Mouse (Mus musculus) embryonic facial prominence, embryonic 14.5 days (tissue): ENCODE measurements around the gene Dvl2. TPM values are rescaled to one million over a fixed set of nuclear protein-coding genes. Genes with fewer than 3 reads are reported as not detected.
A peak's percentile ranks its signal among the peaks of the same experiment; 100 is the strongest.

Experiments
- ATAC-seq: fragments of 200-750 bp; cut with Nextera tagmentation; 2 replicates; pipeline ENCODE4 v1.8.0; 2017; ENCODE audit warnings: low read depth, moderate number of reproducible peaks, moderate TSS enrichment
- DNase-seq: peaks from one replicate; pipeline ENCODE4 v3.0.0-alpha.2; 2015; ENCODE audit warnings: low spot score
- H3K27ac ChIP-seq: fragments of 300-500 bp; sonication (generic); replicated peaks from 2 replicates; pipeline ENCODE4 v1.5.1; 2014; ENCODE audit warnings: low read depth, mild to moderate bottlenecking, low read length, moderate library complexity
- H3K27me3 ChIP-seq: fragments of 300-500 bp; sonication (generic); replicated peaks from 2 replicates; pipeline ENCODE4 v1.6.1; 2014; ENCODE audit warnings: low read length; ENCODE audit not compliant: control insufficient read depth, insufficient read depth
- H3K36me3 ChIP-seq: fragments of 300-500 bp; sonication (generic); 2 replicates; pipeline ENCODE4 v1.6.1; 2014; ENCODE audit warnings: low read length, mixed read lengths; ENCODE audit not compliant: control insufficient read depth, insufficient read depth
- H3K4me1 ChIP-seq: fragments of 300-500 bp; sonication (generic); 2 replicates; pipeline ENCODE4 v1.6.1; 2014; ENCODE audit warnings: antibody characterized with exemption, low read length; ENCODE audit not compliant: control insufficient read depth, insufficient read depth
- H3K4me2 ChIP-seq: fragments of 300-500 bp; sonication (generic); 2 replicates; pipeline ENCODE4 v1.6.1; 2014; ENCODE audit warnings: low read depth, mild to moderate bottlenecking, low read length, moderate library complexity, mixed read lengths
- H3K4me3 ChIP-seq: fragments of 300-500 bp; sonication (generic); 2 replicates; pipeline ENCODE4 v1.5.1; 2014; ENCODE audit warnings: low read depth, mild to moderate bottlenecking, low read length
- H3K9ac ChIP-seq: fragments of 300-500 bp; sonication (generic); 2 replicates; pipeline ENCODE4 v1.6.1; 2014; ENCODE audit warnings: low read depth, mild to moderate bottlenecking, low read length, moderate library complexity, mixed read lengths
- H3K9me3 ChIP-seq: fragments of 300-500 bp; sonication (generic); 2 replicates; pipeline ENCODE4 v1.6.1; 2016; ENCODE audit warnings: low read length; ENCODE audit not compliant: control insufficient read depth
- WGBS: fragments of 180-500 bp; shearing (Covaris S2); extraction: QIAGEN DNeasy Blood & Tissue Kit; methylation state at CpG from one replicate; pipeline ENCODE4 v1.1.7; 2014; 5-methylcytosine and 5-hydroxymethylcytosine counted together
- polyA plus RNA-seq: library from polyadenylated mRNA; unstranded; fragments of >200 nt; fragmentation: Nextera tagmentation; extraction: Ambion mirVana; gene quantifications from 2 replicates; pipeline ENCODE4 v1.2.1, GENCODE M21; 2014

The Dvl2 gene
- polyA plus RNA-seq, 1 experiment from 2014 or later: 30.8 TPM

- no peak overlapping the region for H3K27ac ChIP-seq
- H3K4me2 ChIP-seq: no peak overlapping the region
- 89% methylated on average over 8 of the region's 8 CpGs for WGBS
- no peaks in the 10 kb centered on the region for H3K27me3 ChIP-seq
- H3K36me3 ChIP-seq: peaks cover 55% of the 10 kb centered on the region
- DNase-seq (no peak), ATAC-seq (no peak)
- H3K4me1 ChIP-seq: peaks cover 15% of the 10 kb centered on the region
- H3K9ac ChIP-seq: no peak overlapping the region
- H3K4me3 ChIP-seq: no peak overlapping the region
- no peaks in the 10 kb centered on the region for H3K9me3 ChIP-seq
Measured at GRCm38 (mm10) chr11:69984431-69984830, 16.0 kb upstream of the Dvl2 start.

DNA sequence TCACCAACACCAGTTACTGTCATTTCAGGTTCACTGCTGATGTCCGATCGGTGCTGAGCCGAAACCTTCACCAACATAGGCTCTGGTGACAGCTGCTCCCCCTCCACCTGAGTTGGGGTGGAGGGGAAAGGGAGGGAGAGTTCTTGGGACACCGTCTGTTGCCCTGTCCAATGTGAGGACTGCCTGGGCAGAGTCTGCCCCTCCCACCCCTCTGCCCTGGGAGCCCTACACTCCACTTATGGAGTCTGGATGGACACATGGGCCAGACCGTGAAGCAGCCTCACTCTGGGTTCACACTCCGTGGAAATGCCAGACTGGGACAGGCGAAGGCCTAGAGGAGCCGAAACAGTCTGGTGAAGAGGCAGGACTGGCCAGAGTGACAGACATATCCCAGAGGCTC, 10.4 kb upstream of the Dvl2 start:
- WGBS: 88% methylated on average over 8 of the region's 8 CpGs
- Histone ChIP-seq H3K4me2 (no peak overlapping the region), H3K4me3 (no peak overlapping the region), H3K27ac (peak overlapping the region; percentile 92), H3K9ac (no peak overlapping the region), H3K9me3 (no peaks in the 10 kb centered on the region), H3K27me3 (no peaks in the 10 kb centered on the region), H3K36me3 (peaks cover 71% of the 10 kb centered on the region), H3K4me1 (peaks cover 11% of the 10 kb centered on the region)
- ATAC-seq: no peak
- DNase-seq: no peak

- H3K4me2 ChIP-seq: peak within 1 kb of the TSS; percentile 85
- H3K4me3 ChIP-seq: peak within 1 kb of the TSS; percentile 70
- peak within 1 kb of the TSS; percentile 85 for H3K9ac ChIP-seq
- no peaks in the 10 kb centered on the region for H3K27me3 ChIP-seq
- peak; percentile 64 for ATAC-seq
- H3K9me3 ChIP-seq: no peaks in the 10 kb centered on the region
- peak within 1 kb of the TSS; percentile 92 for H3K27ac ChIP-seq
- peak; percentile 99 for DNase-seq
- under 1% methylated on average over 38 of the region's 40 CpGs for WGBS
- peaks cover 62% of the 10 kb centered on the region for H3K36me3 ChIP-seq
- peaks cover 11% of the 10 kb centered on the region for H3K4me1 ChIP-seq
Measured at GRCm38 (mm10) chr11:69990850-69991691, 9.3 kb upstream of the Dvl2 start, which contains the start of gene Gabarap. Gabarap (plus strand) TSS chr11:69991143.

DNA sequence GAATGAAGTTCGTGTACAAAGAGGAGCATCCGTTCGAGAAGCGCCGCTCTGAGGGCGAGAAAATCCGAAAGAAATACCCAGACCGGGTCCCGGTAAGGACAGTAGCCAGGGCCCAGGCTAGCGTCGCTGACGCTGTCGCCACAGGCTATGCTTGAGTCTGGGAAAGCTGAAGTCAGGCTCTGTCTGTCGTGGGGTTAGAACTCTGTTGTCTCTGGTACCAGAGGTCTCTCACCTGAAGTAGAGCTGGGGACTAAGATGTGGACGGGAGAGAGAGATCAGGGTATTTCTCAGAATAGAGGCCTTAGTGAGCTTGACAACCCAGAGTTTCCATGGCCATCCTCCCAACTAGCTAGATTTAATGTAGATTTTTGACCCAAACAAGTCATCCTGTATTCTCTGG, 8.7 kb upstream of the Dvl2 start:
- Histone ChIP-seq H3K9ac (peak overlapping the region; percentile 85), H3K27me3 (no peaks in the 10 kb centered on the region), H3K4me2 (peak overlapping the region; percentile 85), H3K27ac (peak overlapping the region; percentile 92), H3K4me3 (peak overlapping the region; percentile 70), H3K9me3 (no peaks in the 10 kb centered on the region), H3K36me3 (peaks cover 56% of the 10 kb centered on the region), H3K4me1 (peaks cover 11% of the 10 kb centered on the region)
- WGBS: 0% methylated on average over 13 of the region's 15 CpGs
- no peak for DNase-seq
- ATAC-seq: peak; percentile 1; the same call in 1 of the 2 replicates

GRCm38 (mm10) chr11:69992396-69992795, 8.0 kb upstream of the Dvl2 start:
- H3K27me3 ChIP-seq: no peaks in the 10 kb centered on the region
- ATAC-seq: no peak
- no peak for DNase-seq
- H3K36me3 ChIP-seq: peaks cover 49% of the 10 kb centered on the region
- H3K9ac ChIP-seq: peak overlapping the region; percentile 85
- H3K27ac ChIP-seq: 0 out of 2 replicates have a peak overlapping the region, but pooled peaks have one; percentile 92
- H3K4me3 ChIP-seq: peak overlapping the region; percentile 70
- peak overlapping the region; percentile 85 for H3K4me2 ChIP-seq
- no peaks in the 10 kb centered on the region for H3K9me3 ChIP-seq
- H3K4me1 ChIP-seq: peaks cover 11% of the 10 kb centered on the region
- 86% methylated on average over 10 of the region's 10 CpGs for WGBS

DNA sequence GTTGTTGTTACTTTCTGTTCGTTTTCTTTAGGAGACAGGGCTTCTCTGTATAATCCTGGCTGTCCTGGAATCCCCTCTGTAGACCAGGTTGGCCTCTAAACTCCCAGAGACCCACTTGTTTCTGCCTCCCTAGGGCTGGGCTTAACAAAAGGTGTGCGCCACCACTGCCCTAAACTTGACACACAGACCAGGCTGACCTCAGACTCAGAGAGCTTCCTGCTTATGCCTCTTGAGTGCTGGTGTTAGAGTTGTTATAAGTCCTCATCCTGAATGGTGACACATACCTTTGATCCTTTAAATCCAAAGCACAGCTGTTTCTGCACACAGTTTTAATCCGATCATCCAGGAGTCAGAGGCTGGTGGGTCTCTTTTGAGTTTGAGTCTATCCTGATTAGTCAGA, 7.5 kb upstream of the Dvl2 start:
- ATAC-seq (no peak), DNase-seq (no peak)
- H3K9me3 ChIP-seq: no peaks in the 10 kb centered on the region
- H3K4me3 ChIP-seq: peak overlapping the region; percentile 70; the same call in 1 of the 2 replicates
- peaks cover 46% of the 10 kb centered on the region for H3K36me3 ChIP-seq
- H3K9ac ChIP-seq: peak overlapping the region; percentile 85; the same call in 1 of the 2 replicates
- WGBS: 88% methylated on average over 3 of the region's 3 CpGs
- peak overlapping the region; percentile 85 for H3K4me2 ChIP-seq
- no peaks in the 10 kb centered on the region for H3K27me3 ChIP-seq
- no peak overlapping the region for H3K27ac ChIP-seq
- peaks cover 14% of the 10 kb centered on the region for H3K4me1 ChIP-seq

- H3K27me3 ChIP-seq: no peaks in the 10 kb centered on the region
- H3K9me3 ChIP-seq: no peaks in the 10 kb centered on the region
- peak overlapping the region; percentile 35 for H3K4me2 ChIP-seq
- 87% methylated on average over 11 of the region's 11 CpGs for WGBS
- H3K27ac ChIP-seq: no peak overlapping the region; the same call in 1 of the 2 replicates
- H3K9ac ChIP-seq: no peak overlapping the region
- DNase-seq (no peak), ATAC-seq (no peak)
- peaks cover 46% of the 10 kb centered on the region for H3K36me3 ChIP-seq
- peaks cover 17% of the 10 kb centered on the region for H3K4me1 ChIP-seq
- peak overlapping the region; percentile 64 for H3K4me3 ChIP-seq
Measured at GRCm38 (mm10) chr11:69994401-69995090, 5.8 kb upstream of the Dvl2 start.

DNA sequence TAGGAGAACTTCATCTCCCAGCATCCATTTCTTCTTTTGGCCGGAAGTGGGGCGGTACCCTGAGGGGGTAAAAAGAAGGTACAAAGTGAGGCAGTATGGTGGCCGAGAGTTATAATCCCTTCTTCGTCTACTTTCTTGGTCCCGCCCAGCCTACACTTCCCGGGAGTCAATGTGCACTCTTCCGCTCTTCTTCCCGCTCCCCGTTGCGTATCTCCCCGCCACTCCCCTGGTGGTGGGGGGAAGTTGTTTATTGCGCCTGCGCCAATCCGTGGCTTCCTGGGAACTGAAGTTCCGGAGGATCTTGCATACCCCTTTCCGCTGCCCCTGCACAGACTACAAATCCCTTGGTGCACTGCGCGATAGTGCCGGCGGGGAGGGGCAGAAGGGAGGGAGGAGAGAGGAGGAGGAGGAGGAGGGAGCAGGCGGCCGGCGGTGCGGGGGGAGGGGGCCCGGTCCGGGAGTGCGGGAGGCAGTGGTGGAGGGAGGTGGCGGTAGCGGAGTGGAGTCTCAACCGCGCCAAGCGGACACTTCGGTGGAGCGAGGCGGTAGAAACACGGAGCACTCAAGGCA, 4.9 kb upstream of the Dvl2 start, which contains the start of gene Phf23:
TSS of gene Phf23 (plus strand) at position 387 of the 570 bp plus-strand sequence.
- DNase-seq (peak; percentile 100), ATAC-seq (peak; percentile 86)
- Histone ChIP-seq H3K4me1 (peaks cover 16% of the 10 kb centered on the region), H3K9ac (peak within 1 kb of the TSS; percentile 96), H3K4me2 (peak within 1 kb of the TSS; percentile 49), H3K36me3 (peaks cover 46% of the 10 kb centered on the region), H3K27me3 (no peaks in the 10 kb centered on the region), H3K9me3 (no peaks in the 10 kb centered on the region), H3K4me3 (peak within 1 kb of the TSS; percentile 64), H3K27ac (peak within 1 kb of the TSS; percentile 98)
- WGBS: under 1% methylated on average over 36 of the region's 36 CpGs
